Mouse (Mus musculus) 3134 (cell line): Measurements from ENCODE around the gene Top2a.
A peak's percentile ranks its signal among the peaks of the same experiment; 100 is the strongest.

Source experiments
- DNase-seq: peaks from one replicate; pipeline ENCODE4 v3.0.0-alpha.2; 2011; ENCODE audit warnings: low spot score; ENCODE audit not compliant: insufficient read length; ENCODE audit errors: extremely low read depth

Gene Top2a

DNA sequence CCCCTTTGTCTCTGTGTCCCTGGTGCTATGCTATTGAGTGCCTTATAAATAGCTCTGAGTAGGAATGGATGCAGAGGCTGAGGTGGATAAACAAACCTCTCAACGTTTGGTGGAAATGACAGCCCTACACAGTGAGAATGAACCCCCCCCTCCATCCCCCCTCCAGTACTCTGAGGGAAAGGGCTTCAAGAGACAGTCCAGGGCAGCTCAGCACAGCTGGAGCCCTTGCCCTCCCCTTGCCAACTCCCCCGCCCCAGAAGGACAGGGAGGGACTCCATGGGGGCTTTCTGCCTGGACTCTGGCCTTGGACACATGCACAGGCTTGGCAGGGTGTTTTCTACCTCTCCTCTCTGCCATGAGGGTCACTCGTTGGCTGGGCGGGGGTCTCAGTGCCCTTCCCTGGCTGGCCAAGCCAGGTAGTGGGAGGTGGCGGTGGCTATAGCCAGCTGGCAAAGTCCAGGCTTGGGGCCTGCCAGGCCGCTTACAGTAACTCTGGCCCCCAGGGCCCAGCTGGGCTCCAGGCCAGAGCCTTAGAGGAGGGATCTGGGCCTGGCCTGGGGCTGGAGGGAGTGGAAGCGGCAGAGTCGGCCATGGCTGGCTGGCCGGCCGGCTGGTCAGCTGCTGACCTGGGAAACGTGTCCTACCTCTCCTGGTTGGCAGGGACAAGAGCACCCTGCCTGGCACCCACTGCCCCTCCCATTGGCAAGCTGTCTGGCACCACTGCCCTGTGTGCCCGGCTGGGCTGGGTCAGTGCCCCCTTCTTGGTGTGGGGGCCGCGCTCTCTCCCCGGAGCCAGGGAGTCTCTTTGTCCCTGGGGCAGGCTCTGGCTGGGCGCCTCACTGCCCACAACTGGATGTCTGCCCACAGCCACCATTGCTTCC, 72.7 kb downstream of the Top2a start:
- DNase-seq = peak; percentile 97

DNA sequence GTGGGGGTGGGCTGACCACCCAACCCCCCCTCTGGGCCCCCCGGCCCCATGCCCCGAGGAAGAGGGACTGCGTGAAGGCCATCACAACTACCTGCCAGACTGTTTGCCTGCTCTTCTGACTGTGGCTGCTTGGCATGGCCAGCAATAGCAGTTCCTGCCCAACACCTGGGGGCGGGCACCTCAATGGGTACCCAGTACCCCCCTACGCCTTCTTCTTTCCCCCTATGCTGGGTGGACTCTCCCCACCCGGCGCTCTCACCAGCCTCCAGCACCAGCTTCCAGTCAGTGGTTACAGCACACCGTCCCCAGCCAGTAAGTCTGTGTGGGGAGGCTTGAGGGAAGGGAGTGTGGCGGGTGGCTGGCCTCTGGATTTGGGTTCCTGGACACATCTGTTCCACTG, 73.5 kb downstream of the Top2a start:
- DNase-seq = no peak

DNA sequence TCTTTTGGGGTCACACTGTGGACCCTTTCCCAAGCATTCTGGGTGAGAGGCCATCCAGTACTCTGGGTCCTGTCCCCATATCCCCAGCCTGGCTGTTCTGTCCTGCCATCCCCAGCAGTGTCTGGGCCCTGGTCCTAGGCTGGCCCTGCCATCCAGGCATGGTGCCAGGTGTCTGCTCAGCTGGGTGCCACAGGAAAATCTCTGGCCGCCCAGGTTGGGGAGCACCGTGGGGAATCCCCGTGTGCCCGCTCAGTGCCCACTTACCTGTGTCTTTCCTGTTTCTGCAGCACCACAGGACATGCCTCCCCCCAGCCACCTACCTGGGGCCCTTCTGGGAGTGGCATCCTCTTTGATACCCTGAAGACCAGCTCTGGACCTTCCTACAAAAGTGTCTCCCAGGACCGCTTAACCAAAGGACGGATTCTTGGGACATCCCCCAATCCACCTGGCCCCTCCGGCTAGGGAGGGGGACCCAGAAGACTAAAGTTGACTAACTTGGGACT, 74.0 kb downstream of the Top2a start:
- no peak for DNase-seq

DNA sequence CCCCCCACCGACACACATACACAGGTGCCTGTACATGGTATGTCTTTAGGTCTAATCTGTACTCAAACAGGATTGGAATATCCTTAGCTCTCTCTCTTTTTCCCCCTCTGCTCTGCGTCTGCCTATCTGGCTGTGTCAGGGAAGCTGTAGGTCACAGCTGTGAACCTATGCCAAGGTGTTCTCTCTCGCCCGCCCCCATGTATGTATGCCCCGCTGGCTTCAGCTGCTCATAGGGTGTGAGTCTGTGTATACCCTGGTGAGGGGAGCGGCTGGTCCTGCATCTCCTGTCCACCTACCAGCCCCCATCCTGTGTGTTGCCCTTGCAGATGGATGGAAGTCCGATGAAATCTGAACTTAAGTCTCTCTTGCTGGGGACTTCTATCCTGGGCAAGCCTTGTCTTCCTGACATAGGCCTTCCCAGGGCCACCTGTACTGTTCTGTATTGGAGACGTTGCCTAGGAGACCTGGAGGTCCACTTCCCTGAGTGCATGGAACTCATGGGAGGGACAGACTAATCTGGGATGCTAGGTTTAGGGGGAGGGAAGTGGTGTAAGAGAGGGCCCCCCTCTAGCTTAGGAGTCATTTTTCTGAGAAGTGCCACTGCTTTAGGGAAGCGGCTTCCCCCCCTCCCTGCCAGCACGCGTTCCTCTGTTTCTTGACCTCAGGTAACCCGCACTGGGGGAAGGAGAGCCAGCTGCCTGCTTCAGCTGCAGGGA, 74.6 kb downstream of the Top2a start:
- DNase-seq = no peak

DNA sequence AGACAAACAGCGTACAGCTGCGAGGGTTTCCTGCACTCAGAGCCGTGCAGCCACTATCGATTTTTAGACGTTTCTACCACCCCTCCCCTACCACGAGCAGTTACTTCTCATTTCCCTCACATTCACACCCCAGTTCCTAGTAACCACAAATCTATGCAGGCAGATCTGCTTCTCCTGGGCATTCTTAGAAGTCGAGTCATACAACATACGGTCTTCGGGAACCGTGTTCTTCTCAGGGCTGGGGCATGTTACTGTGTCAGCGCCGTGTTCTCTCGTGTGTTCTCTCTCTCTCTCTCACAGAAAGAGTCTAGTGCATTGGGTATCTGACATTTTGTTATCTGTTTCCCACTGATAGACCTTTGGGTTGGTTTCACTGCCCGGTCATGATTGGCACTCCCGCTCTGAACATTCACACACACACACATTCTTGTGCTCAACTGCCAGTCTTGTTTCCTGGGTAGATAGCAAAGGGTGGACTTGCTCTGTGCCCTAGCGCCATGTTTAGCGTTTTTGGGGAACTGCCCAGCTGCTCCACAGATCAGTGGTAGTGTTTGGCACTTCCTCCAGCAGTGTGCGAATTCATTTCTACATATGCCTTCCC, 75.9 kb downstream of the Top2a start:
- no peak for DNase-seq

DNA sequence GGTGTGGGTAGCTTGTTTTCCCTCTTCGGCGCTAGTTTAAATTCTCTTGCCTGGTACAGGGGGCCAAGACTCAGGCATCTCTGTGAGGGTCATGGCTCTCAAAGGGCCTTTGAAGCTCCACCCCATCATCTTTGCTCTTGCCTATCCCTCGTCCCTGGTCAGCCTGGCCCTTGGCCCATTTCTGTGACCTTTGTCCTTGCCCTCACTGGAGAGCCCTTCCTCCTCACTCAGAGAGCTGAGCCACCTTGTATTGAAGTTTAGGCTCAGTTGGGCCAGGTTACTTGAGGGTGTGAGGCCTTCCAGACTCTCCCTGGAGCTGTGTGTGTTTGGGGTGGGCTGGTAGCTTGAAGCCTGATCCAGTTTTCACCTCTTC, 78.4 kb downstream of the Top2a start:
- DNase-seq = no peak

DNA sequence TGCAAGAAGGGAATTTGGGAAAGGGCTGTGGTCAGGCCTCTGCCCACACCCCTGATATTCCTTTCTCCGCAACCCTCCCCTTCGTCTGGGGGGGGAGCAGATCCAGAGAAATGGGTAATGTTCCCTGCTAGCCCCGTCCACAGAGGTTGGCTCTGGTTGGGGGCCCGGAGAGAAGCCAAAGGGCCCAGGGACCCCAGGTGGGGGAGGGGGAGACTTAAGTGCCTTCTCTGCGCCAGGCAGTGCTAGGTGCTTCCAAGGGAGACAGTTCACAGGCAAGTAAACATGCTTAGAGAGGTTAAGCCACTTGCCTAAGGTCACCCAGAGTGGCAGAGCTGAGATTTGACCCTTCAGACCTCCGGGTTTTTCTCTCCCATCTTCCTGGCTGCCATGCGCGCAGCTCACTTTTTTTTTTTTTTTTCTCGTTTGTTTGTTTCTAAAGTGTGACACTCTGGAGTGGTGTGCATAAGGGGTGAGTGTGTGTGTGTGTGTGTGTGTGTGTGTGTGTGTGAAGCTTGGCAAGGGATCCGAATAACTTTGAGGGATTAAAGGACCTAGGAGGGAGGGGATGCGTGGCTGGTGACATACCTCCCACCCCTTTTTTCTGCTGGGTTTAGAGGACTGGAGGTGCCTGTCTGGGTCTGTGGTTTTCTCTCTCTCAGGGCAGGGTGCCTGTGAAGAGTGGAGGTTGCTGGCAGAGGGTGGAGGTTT, 78.9 kb downstream of the Top2a start:
- no peak for DNase-seq

DNA sequence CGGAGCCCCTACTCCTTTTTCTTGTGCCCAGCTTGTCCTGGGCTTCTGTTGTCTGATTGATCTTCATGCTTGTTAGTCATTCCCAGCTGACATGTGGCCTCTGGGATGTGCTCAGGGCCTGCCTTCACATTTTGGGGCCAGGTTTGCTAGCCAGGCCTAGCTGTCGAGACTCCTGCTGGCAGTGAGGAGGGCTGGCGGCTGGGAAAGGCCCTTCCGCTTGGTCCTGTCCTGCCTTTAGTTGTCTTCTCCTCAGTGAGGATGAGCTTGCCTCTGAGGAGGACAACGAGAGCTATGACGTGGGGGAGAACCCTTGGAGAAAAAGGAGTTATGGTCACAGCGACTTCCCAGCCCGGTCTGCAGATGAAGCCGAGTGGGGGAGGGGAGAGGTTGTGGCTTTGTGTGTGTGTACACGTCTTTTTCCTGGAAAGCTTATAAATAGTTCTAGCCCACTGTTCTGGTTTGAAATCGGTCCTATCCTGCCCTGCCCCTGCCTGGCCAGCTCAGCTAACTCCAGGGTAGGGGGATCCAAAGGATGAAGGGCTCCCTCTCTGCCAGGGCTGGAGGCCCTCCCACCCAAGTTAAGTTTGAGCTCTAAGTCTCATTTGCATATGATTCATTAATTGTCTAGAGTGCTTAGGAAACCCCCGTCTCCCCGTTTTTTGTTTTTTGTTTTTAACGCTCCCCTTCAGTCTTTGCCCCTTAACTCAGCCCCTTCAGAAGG, 80.1 kb downstream of the Top2a start:
- DNase-seq = peak; percentile 56
